Mouse (Mus musculus): ENCODE results near the gene Zkscan16. TPM values are rescaled to one million over a fixed set of nuclear protein-coding genes. Genes with fewer than 3 reads are reported as not detected.
A peak's percentile ranks its signal among the peaks of the same experiment; 100 is the strongest.

The Zkscan16 gene
- polyA plus RNA-seq, 1 experiment = 8.1 TPM

DNA sequence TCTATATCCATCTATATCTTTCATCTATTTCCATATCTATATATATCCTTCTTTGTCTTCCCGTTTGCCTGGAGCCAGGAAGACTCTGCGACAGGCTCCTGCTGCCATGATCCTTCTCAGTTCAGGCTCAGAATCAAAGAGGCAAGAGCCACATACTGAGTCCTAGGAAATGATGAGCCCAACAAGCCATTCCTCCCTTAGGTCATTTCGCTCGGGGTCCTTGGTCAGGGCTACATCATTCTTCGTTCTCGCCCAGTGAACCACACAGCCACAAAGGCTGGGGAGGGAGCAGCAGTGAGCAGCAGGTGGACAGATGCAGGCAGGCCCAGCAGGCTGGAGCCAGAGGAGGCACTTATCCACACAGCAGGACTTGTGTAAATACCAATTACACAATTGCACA, 38.0 kb downstream of the Zkscan16 start:
- Histone ChIP-seq H3K27me3 (ENCODE audit: control insufficient read depth, insufficient read depth, low read length) (no peaks in the 10 kb centered on the region), H3K4me3 (replicated peaks; ENCODE audit: insufficient read depth, low read depth, low read length) (no peak overlapping the region), H3K4me1 (ENCODE audit: control insufficient read depth, insufficient read depth, low read length) (no peaks in the 10 kb centered on the region), H3K27ac (ENCODE audit: insufficient read depth, low read length) (no peak overlapping the region)
- TF ChIP-seq CTCF (IDR thresholded peaks at IDR 0.05; ENCODE audit: borderline replicate concordance, insufficient read depth, low read depth, low read length) (no peak), POLR2A (IDR thresholded peaks at IDR 0.05; ENCODE audit: borderline replicate concordance, insufficient read depth, low read length) (no peak)
- 71% methylated on average over 6 of the region's 6 CpGs for WGBS
- DNase-seq = no peak

DNA sequence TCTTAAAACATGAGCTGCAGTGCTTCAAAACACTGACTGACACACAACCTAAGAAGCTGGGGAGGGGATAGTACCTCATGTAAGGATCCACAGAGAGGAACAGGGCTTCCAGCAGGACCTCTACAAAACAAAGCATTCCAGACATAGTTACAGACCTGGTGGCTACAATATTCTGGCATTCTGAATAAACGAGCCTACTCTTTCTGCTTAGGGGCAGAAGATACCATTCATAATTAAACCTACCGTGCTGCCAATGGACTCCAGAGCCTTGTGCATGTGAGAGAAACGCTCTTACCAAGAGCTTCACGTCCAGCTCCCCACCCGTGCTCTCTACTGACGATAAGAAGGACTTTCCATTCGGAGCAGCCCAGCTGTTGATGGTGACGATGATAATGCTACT, 39.4 kb downstream of the Zkscan16 start:
- Histone ChIP-seq H3K27ac (ENCODE audit: insufficient read depth, low read length) (no peak overlapping the region), H3K27me3 (ENCODE audit: control insufficient read depth, insufficient read depth, low read length) (no peaks in the 10 kb centered on the region; the same call in none of the 2 replicates), H3K4me1 (ENCODE audit: control insufficient read depth, insufficient read depth, low read length) (no peaks in the 10 kb centered on the region), H3K4me3 (replicated peaks; ENCODE audit: insufficient read depth, low read depth, low read length) (no peak overlapping the region)
- no peak for DNase-seq
- TF ChIP-seq POLR2A (IDR thresholded peaks at IDR 0.05; ENCODE audit: borderline replicate concordance, insufficient read depth, low read length) (no peak), CTCF (IDR thresholded peaks at IDR 0.05; ENCODE audit: borderline replicate concordance, insufficient read depth, low read depth, low read length) (no peak)
- 88% methylated on average over 8 of the region's 8 CpGs for WGBS

DNA sequence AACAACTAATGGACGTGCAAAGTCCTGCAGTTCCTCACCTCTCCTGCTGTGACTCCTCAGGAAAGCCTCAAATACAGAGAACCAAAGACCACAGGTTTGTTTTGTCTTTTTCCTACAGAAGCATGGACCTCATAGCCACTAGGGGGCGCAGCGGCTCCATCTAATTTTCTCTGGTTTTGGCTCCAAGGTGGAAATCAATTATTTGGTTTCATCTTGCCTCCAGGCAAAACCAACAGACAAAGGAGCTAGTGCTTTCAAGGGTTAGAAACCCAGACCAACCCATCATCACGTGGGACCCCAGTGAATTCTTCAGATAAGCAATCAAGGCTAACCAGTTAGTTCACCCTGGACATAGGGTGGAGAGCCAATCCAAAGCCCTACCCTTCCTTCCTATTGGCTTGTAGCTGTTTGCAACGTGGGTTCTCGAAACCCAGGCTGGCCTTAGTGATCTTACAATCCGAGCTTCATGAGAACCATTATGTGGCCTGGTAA, 41.8 kb downstream of the Zkscan16 start:
- H3K27ac ChIP-seq (ENCODE audit: insufficient read depth, low read length) = no peak overlapping the region
- DNase-seq = peak; percentile 50 to 72
- H3K27me3 ChIP-seq (ENCODE audit: control insufficient read depth, insufficient read depth, low read length) = no peaks in the 10 kb centered on the region; the same call in none of the 2 replicates
- H3K4me1 ChIP-seq (ENCODE audit: control insufficient read depth, insufficient read depth, low read length) = no peaks in the 10 kb centered on the region; the same call in 1 of the 2 replicates
- no peak overlapping the region for H3K4me3 ChIP-seq (replicated peaks; ENCODE audit: insufficient read depth, low read depth, low read length)
- WGBS = 16% methylated on average over 7 of the region's 7 CpGs
- TF ChIP-seq POLR2A (IDR thresholded peaks at IDR 0.05; ENCODE audit: borderline replicate concordance, insufficient read depth, low read length) (no peak), CTCF (IDR thresholded peaks at IDR 0.05; ENCODE audit: borderline replicate concordance, insufficient read depth, low read depth, low read length) (peak; percentile 62)

GRCm38 (mm10) chr4:58986540-58987190, 43.2 kb downstream of the Zkscan16 start, which contains the start of gene Ptgr1:
Ptgr1 (minus strand) TSS chr4:58987119.
- no peak for TF ChIP-seq CTCF (IDR thresholded peaks at IDR 0.05; ENCODE audit: borderline replicate concordance, insufficient read depth, low read depth, low read length)
- no peak for TF ChIP-seq POLR2A (IDR thresholded peaks at IDR 0.05; ENCODE audit: borderline replicate concordance, insufficient read depth, low read length)
- no peaks in the 10 kb centered on the region; the same call in 1 of the 2 replicates for H3K4me1 ChIP-seq (ENCODE audit: control insufficient read depth, insufficient read depth, low read length)
- no peak within 1 kb of the TSS for H3K27ac ChIP-seq (ENCODE audit: insufficient read depth, low read length)
- H3K27me3 ChIP-seq (ENCODE audit: control insufficient read depth, insufficient read depth, low read length) = no peaks in the 10 kb centered on the region; the same call in none of the 2 replicates
- H3K4me3 ChIP-seq (replicated peaks; ENCODE audit: insufficient read depth, low read depth, low read length) = peak within 1 kb of the TSS; percentile 42
- peak; percentile 70 to 74 for DNase-seq
- 1% methylated on average over 28 of the region's 28 CpGs for WGBS

DNA sequence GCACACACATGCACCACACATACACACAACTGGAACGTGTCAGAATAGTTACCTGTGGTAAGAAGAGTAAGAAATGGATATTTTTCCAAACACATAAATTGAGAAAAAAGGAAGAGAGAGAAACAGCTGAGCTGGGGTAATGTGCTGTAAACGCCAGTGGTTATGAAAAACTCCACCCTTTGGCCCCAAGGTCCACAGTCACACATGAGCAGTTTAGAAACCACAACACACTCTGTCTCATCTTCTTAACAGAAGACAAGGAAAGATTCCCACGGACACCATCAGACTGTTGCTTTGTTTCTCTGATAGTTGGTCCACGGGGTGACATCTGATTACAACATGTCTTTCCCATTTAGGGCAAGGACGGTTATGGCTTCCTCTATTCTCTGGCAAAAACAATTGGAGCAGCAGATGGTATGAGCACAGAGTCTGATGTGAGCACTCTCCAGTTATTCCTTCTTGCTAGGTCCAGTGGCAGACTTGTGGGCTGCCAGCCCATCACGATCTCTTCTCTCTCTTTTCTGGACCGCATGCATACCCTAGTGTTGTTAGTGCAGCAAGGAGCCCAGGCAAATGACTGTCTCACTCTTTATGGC, 46.0 kb downstream of the Zkscan16 start:
- 35% methylated on average over 7 of the region's 7 CpGs for WGBS
- no peaks in the 10 kb centered on the region; the same call in none of the 2 replicates for H3K27me3 ChIP-seq (ENCODE audit: control insufficient read depth, insufficient read depth, low read length)
- DNase-seq = no peak
- H3K4me3 ChIP-seq (replicated peaks; ENCODE audit: insufficient read depth, low read depth, low read length) = no peak overlapping the region
- H3K27ac ChIP-seq (ENCODE audit: insufficient read depth, low read length) = no peak overlapping the region
- H3K4me1 ChIP-seq (ENCODE audit: control insufficient read depth, insufficient read depth, low read length) = no peaks in the 10 kb centered on the region; the same call in 1 of the 2 replicates
- no peak for TF ChIP-seq CTCF (IDR thresholded peaks at IDR 0.05; ENCODE audit: borderline replicate concordance, insufficient read depth, low read depth, low read length)
- no peak for TF ChIP-seq POLR2A (IDR thresholded peaks at IDR 0.05; ENCODE audit: borderline replicate concordance, insufficient read depth, low read length)

GRCm38 (mm10) chr4:58990609-58991434, 47.4 kb downstream of the Zkscan16 start:
- H3K27me3 ChIP-seq (ENCODE audit: control insufficient read depth, insufficient read depth, low read length) = no peaks in the 10 kb centered on the region; the same call in none of the 2 replicates
- DNase-seq = no peak
- H3K4me1 ChIP-seq (ENCODE audit: control insufficient read depth, insufficient read depth, low read length) = no peaks in the 10 kb centered on the region; the same call in 1 of the 2 replicates
- no peak overlapping the region for H3K27ac ChIP-seq (ENCODE audit: insufficient read depth, low read length)
- H3K4me3 ChIP-seq (replicated peaks; ENCODE audit: insufficient read depth, low read depth, low read length) = no peak overlapping the region
- WGBS = 81% methylated on average over 17 of the region's 17 CpGs
- TF ChIP-seq POLR2A (IDR thresholded peaks at IDR 0.05; ENCODE audit: borderline replicate concordance, insufficient read depth, low read length) (no peak), CTCF (IDR thresholded peaks at IDR 0.05; ENCODE audit: borderline replicate concordance, insufficient read depth, low read depth, low read length) (no peak)

GRCm38 (mm10) chr4:58992195-58992594, 48.8 kb downstream of the Zkscan16 start:
- WGBS = 81% methylated on average over 5 of the region's 5 CpGs
- TF ChIP-seq POLR2A (IDR thresholded peaks at IDR 0.05; ENCODE audit: borderline replicate concordance, insufficient read depth, low read length) (no peak), CTCF (IDR thresholded peaks at IDR 0.05; ENCODE audit: borderline replicate concordance, insufficient read depth, low read depth, low read length) (no peak)
- no peaks in the 10 kb centered on the region; the same call in 1 of the 2 replicates for H3K27me3 ChIP-seq (ENCODE audit: control insufficient read depth, insufficient read depth, low read length)
- no peak for DNase-seq
- H3K4me1 ChIP-seq (ENCODE audit: control insufficient read depth, insufficient read depth, low read length) = no peaks in the 10 kb centered on the region; the same call in 1 of the 2 replicates
- H3K27ac ChIP-seq (ENCODE audit: insufficient read depth, low read length) = no peak overlapping the region
- no peak overlapping the region for H3K4me3 ChIP-seq (replicated peaks; ENCODE audit: insufficient read depth, low read depth, low read length)
